Mouse (Mus musculus) left cerebral cortex, adult 6 months (tissue): ENCODE results near the gene Osbp. TPM values are rescaled to one million over a fixed set of nuclear protein-coding genes. Genes with fewer than 3 reads are reported as not detected.

Experiments
- long read RNA-seq, 2 experiments: library from polyadenylated mRNA; unstranded; transcript quantifications; one replicate each; pipeline ENCODE4 v2.0.0; 2019 to 2020
- polyA plus RNA-seq: library from polyadenylated mRNA; unstranded; fragments of <200 nt; fragmentation: Nextera tagmentation; gene quantifications from 2 replicates; pipeline ENCODE4 v1.2.3, GENCODE M21; 2021

Gene Osbp
- polyA plus RNA-seq: 5.7 and 5.8 TPM in 2 replicates
- long read RNA-seq, experiment 1, partial matches to known transcripts: 9 of 11 reads
- long read RNA-seq, experiment 1, other reads (novel, unspliced or antisense): 2 of 11 reads
- long read RNA-seq, experiment 2, partial matches to known transcripts: 15 of 15 reads
- long read RNA-seq, experiment 2, other reads (novel, unspliced or antisense): 0 of 15 reads

DNA sequence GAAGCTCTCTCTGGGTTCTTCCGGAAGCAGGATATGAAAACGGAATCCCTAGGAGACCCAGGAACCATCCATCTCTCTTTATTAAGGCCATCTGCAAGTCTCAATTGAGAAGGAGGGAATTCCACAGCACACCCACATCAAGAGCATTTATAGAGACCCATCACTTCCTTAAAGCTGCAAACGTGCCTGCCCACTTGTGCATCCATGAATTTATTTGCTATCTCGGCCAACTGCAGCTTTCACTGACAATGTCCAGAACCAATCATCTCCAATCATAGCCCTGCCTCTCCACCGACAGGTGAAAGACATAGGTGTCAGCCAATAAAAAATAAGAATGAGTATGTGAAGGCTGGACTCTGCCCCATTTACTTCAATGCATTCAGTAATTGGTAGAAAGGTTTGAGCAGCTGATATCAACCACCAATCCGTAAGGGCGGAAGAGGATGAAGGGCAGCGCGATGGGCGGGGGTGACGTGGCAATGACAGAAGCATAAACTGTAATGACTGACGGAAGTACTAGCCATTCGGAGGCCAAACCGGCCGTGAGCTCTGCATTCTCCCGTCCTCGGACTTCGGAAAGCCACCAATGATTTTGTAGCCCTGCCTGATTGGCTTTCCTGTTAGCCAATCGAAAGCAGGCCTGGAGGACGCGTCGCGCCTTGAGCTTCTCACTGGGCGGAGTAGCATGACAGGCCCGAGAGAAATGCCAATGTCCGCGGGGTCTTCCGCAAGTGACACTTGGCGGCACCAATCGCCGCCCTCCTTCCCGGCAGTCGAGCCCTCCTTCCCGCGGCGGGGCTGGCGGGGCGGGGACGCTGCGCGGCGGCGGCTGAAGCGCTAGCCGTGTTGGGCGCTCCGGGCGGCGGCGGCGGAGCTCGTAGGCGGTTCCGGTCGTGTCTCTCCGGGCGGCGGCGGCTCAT lies at the start of gene Osbp:
Osbp (plus strand) TSS at position 919 of the 920 bp plus-strand sequence.

DNA sequence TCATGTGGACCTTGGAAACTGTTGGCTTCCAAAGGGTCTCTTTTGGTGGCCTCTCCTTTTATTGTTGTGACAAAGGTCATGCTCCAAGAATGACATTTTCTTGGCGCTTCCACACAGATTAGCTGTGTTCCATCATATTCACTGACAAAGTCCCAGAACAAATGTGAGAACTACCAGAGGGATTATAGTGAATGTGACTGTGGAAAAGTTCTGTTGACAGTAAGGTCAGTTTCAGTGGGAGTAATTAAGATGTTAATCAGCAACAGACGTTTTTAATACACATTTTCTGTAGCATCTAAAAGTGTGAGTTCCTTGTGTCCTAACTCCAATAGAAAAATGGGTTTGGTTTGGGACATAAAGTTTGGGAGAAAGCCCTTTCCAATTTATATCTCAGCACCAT lies 75.5 kb downstream of the Osbp start, which contains the start of gene Olfr1423:
Olfr1423 (minus strand) TSS at position 101 of the 400 bp plus-strand sequence.

Other genes with a start within 250 kb of the Osbp start
- gene Gif, start 218.4 kb upstream of the Osbp start, polyA plus RNA-seq: not detected in 2 replicates
- gene Mrpl16, start 195.6 kb upstream of the Osbp start, polyA plus RNA-seq: 62.4 and 67.6 TPM in 2 replicates
- 8.8 and 15.1 TPM in 2 replicates for gene Stx3, start 146.5 kb upstream of the Osbp start, polyA plus RNA-seq
- not detected in 2 replicates for gene Olfr1417, start 126.7 kb upstream of the Osbp start, polyA plus RNA-seq
- gene Olfr1418, start 104.9 kb upstream of the Osbp start, polyA plus RNA-seq: not detected in 2 replicates
- gene Olfr1419, start 90.8 kb upstream of the Osbp start, polyA plus RNA-seq: not detected in 2 replicates
- gene Olfr1420, start 79.4 kb upstream of the Osbp start, polyA plus RNA-seq: not detected in 2 replicates
- gene Patl1, start 53.5 kb upstream of the Osbp start, polyA plus RNA-seq: 2.6 and 3.0 TPM in 2 replicates
- gene Olfr1423, start 75.4 kb downstream of the Osbp start, polyA plus RNA-seq: not detected in 2 replicates
- not detected in 2 replicates for gene Olfr1424, start 96.7 kb downstream of the Osbp start, polyA plus RNA-seq
- gene Olfr1425, start 111.8 kb downstream of the Osbp start, polyA plus RNA-seq: not detected in 2 replicates
- gene Olfr1426, start 126.1 kb downstream of the Osbp start, polyA plus RNA-seq: not detected in 2 replicates
- not detected in 2 replicates for gene Olfr1427, start 137.4 kb downstream of the Osbp start, polyA plus RNA-seq
- not detected in 2 replicates for gene Olfr1428, start 150.0 kb downstream of the Osbp start, polyA plus RNA-seq
- gene Olfr76, start 157.3 kb downstream of the Osbp start, polyA plus RNA-seq: not detected in 2 replicates
- not detected in 2 replicates for gene Olfr1555-ps1, start 204.2 kb downstream of the Osbp start, polyA plus RNA-seq
- not detected in 2 replicates for gene Olfr1431, start 234.7 kb downstream of the Osbp start, polyA plus RNA-seq